Mouse (Mus musculus) adrenal gland, postnatal 25 days (tissue): ENCODE results near the gene Tfap2d. TPM values are rescaled to one million over a fixed set of nuclear protein-coding genes. Genes with fewer than 3 reads are reported as not detected.

Experiments
- DNase-seq: peaks from one replicate; pipeline ENCODE4 v3.0.0; 2021; ENCODE audit warnings: mixed read lengths
- long read RNA-seq: library from polyadenylated mRNA; stranded (forward); transcript quantifications from one replicate; pipeline ENCODE4 v2.0.0, GENCODE M21; 2021
- total RNA-seq: library from RNA; stranded (reverse); gene quantifications from 2 replicates; pipeline ENCODE4 v1.2.3, GENCODE M21; 2021

Tfap2d gene
- total RNA-seq = not detected in 2 replicates
- long read RNA-seq = 0 reads

- no peak for DNase-seq
These were observed at the start of gene Tfap2d for GRCm38 (mm10) chr1:19102631-19103030. TSS of gene Tfap2d (plus strand) at chr1:19103022.

GRCm38 (mm10) chr1:19056300-19056699 is 46.5 kb upstream of the Tfap2d start:
- no peak for DNase-seq

- no peak for DNase-seq
These were observed 46.0 kb upstream of the Tfap2d start for GRCm38 (mm10) chr1:19056861-19057260.

GRCm38 (mm10) chr1:19088078-19088477 is 14.7 kb upstream of the Tfap2d start:
- DNase-seq = no peak

GRCm38 (mm10) chr1:19096921-19097320 is 5.9 kb upstream of the Tfap2d start:
- DNase-seq = no peak

GRCm38 (mm10) chr1:19103316-19103715 is 494 bp downstream of the Tfap2d start:
- DNase-seq = no peak

GRCm38 (mm10) chr1:19103776-19104142 is 937 bp downstream of the Tfap2d start:
- no peak for DNase-seq

GRCm38 (mm10) chr1:19104143-19104857 is 1.5 kb downstream of the Tfap2d start:
- no peak for DNase-seq

GRCm38 (mm10) chr1:19106401-19106800 is 3.6 kb downstream of the Tfap2d start:
- no peak for DNase-seq

- no peak for DNase-seq
These were observed 4.3 kb downstream of the Tfap2d start for GRCm38 (mm10) chr1:19106841-19107800.

GRCm38 (mm10) chr1:19107801-19108200 is 5.0 kb downstream of the Tfap2d start:
- no peak for DNase-seq

GRCm38 (mm10) chr1:19109711-19110110 is 6.9 kb downstream of the Tfap2d start:
- DNase-seq = no peak

- no peak for DNase-seq
These were observed 7.4 kb downstream of the Tfap2d start for GRCm38 (mm10) chr1:19110211-19110610.

- DNase-seq = no peak
These were observed 8.2 kb downstream of the Tfap2d start for GRCm38 (mm10) chr1:19111020-19111419.

- no peak for DNase-seq
These were observed 76.0 kb downstream of the Tfap2d start for GRCm38 (mm10) chr1:19178742-19179397.

GRCm38 (mm10) chr1:19205649-19206048 is 102.8 kb downstream of the Tfap2d start:
- peak; percentile 29 for DNase-seq

GRCm38 (mm10) chr1:19206194-19206593 is 103.4 kb downstream of the Tfap2d start:
- DNase-seq = no peak

- DNase-seq = no peak
These were observed 104.8 kb downstream of the Tfap2d start for GRCm38 (mm10) chr1:19207611-19208010.

GRCm38 (mm10) chr1:19208641-19209358 is 106.0 kb downstream of the Tfap2d start, which contains the start of gene Tfap2b:
TSS of gene Tfap2b (plus strand) at chr1:19208914.
- DNase-seq = no peak

- DNase-seq = no peak
These were observed 106.5 kb downstream of the Tfap2d start for GRCm38 (mm10) chr1:19209359-19209745.

- DNase-seq = no peak
These were observed 107.0 kb downstream of the Tfap2d start for GRCm38 (mm10) chr1:19209776-19210175.
